Mouse (Mus musculus) adrenal gland, adult 8-10 months (tissue): ENCODE measurements at regions not wholly inside any gene's neighbourhood (a gene's known extent, or its start where the extent isn't known, plus 50 kb on each side); places are given as distances from the start of the nearest gene placed in this dataset.

ENCODE experiments used
- DNase-seq: peaks from one replicate; pipeline ENCODE4 v3.0.0; 2022

GRCm38 (mm10) chr13:48102576-48102975 lies 158.5 kb upstream of the Id4 start:
- DNase-seq = no peak

GRCm38 (mm10) chr13:48104766-48105165 lies 156.3 kb upstream of the Id4 start:
- DNase-seq = no peak

- no peak for DNase-seq
Measured at GRCm38 (mm10) chr13:48106946-48107345, 154.1 kb upstream of the Id4 start.

GRCm38 (mm10) chr13:48115890-48116289 lies 145.1 kb upstream of the Id4 start:
- DNase-seq = no peak

- no peak for DNase-seq
Measured at GRCm38 (mm10) chr13:48126582-48126981, 134.4 kb upstream of the Id4 start.

- peak; percentile 23 for DNase-seq
Measured at GRCm38 (mm10) chr13:48130724-48131123, 130.3 kb upstream of the Id4 start.

GRCm38 (mm10) chr13:48131681-48132080 lies 129.3 kb upstream of the Id4 start:
- no peak for DNase-seq

GRCm38 (mm10) chr13:48145976-48146375 lies 115.1 kb upstream of the Id4 start:
- DNase-seq = no peak

- DNase-seq = no peak
Measured at GRCm38 (mm10) chr13:48147061-48147460, 114.0 kb upstream of the Id4 start.

GRCm38 (mm10) chr13:48153248-48153647 lies 107.8 kb upstream of the Id4 start:
- no peak for DNase-seq

GRCm38 (mm10) chr13:48153684-48154413 lies 107.2 kb upstream of the Id4 start:
- no peak for DNase-seq

- DNase-seq = no peak
Measured at GRCm38 (mm10) chr13:48154414-48155105, 106.5 kb upstream of the Id4 start.

GRCm38 (mm10) chr13:48159020-48159910 lies 101.8 kb upstream of the Id4 start:
- DNase-seq = peak; percentile 9

- DNase-seq = no peak
Measured at GRCm38 (mm10) chr13:48160161-48160560, 100.9 kb upstream of the Id4 start.

- no peak for DNase-seq
Measured at GRCm38 (mm10) chr13:48161339-48161738, 99.7 kb upstream of the Id4 start.

GRCm38 (mm10) chr13:48164586-48164985 lies 96.4 kb upstream of the Id4 start:
- DNase-seq = no peak

- DNase-seq = no peak
Measured at GRCm38 (mm10) chr13:48165838-48166237, 95.2 kb upstream of the Id4 start.

- no peak for DNase-seq
Measured at GRCm38 (mm10) chr13:48167976-48168375, 93.1 kb upstream of the Id4 start.

GRCm38 (mm10) chr13:48171309-48171953 lies 89.6 kb upstream of the Id4 start:
- no peak for DNase-seq

GRCm38 (mm10) chr13:48171994-48172393 lies 89.0 kb upstream of the Id4 start:
- no peak for DNase-seq

GRCm38 (mm10) chr13:48192476-48192875 lies 68.6 kb upstream of the Id4 start:
- no peak for DNase-seq

- peak; percentile 6 for DNase-seq
Measured at GRCm38 (mm10) chr13:48193942-48194341, 67.1 kb upstream of the Id4 start.

- DNase-seq = no peak
Measured at GRCm38 (mm10) chr13:48207824-48208223, 53.2 kb upstream of the Id4 start.
